Mouse (Mus musculus): ENCODE measurements around the gene Blzf1. TPM values are rescaled to one million over a fixed set of nuclear protein-coding genes. Genes with fewer than 3 reads are reported as not detected.

Blzf1 gene
- polyA plus RNA-seq, 1 experiment from 2014 or later, result 50.5 TPM

GRCm38 (mm10) chr1:164327764-164328163 is 20.5 kb upstream of the Blzf1 start:
- H3K4me2 ChIP-seq (replicated peaks; ENCODE audit: low read depth), result no peak overlapping the region
- H3K4me1 ChIP-seq (replicated peaks; ENCODE audit: control insufficient read depth, insufficient read depth), result 0 out of 2 replicates have a peak, but pooled peaks cover 4% of the 10 kb centered on the region
- WGBS, result 34% methylated on average over 7 of the region's 7 CpGs
- H3K27me3 ChIP-seq (ENCODE audit: control insufficient read depth, insufficient read depth, low read length), result no peaks in the 10 kb centered on the region
- peak overlapping the region; percentile 31; the same call in 1 of the 2 replicates for H3K27ac ChIP-seq (replicated peaks)
- TF ChIP-seq EP300 (optimal IDR thresholded peaks at IDR 0.05) (no peak), CTCF (IDR thresholded peaks at IDR 0.05; ENCODE audit: low read depth) (no peak)
- no peak overlapping the region for H3K9ac ChIP-seq (ENCODE audit: low read length)
- H3K9me3 ChIP-seq (ENCODE audit: control insufficient read depth, low read length), result no peaks in the 10 kb centered on the region
- DNase-seq (ENCODE audit: low spot score), result no peak
- H3K4me3 ChIP-seq (ENCODE audit: low read depth, low read length), result no peak overlapping the region
- peak; percentile 59 for ATAC-seq (ENCODE audit: low FRiP score, low TSS enrichment)
- no peaks in the 10 kb centered on the region for H3K36me3 ChIP-seq (ENCODE audit: control insufficient read depth, insufficient read depth, low read length)

- ATAC-seq (ENCODE audit: low FRiP score, low TSS enrichment), result no peak
- H3K27me3 ChIP-seq (ENCODE audit: control insufficient read depth, insufficient read depth, low read length), result no peaks in the 10 kb centered on the region
Observed at GRCm38 (mm10) chr1:164326600-164327155, 19.4 kb upstream of the Blzf1 start.

GRCm38 (mm10) chr1:164324878-164325277 is 17.6 kb upstream of the Blzf1 start:
- H3K9ac ChIP-seq (ENCODE audit: low read length), result no peak overlapping the region
- H3K36me3 ChIP-seq (ENCODE audit: control insufficient read depth, insufficient read depth, low read length), result no peaks in the 10 kb centered on the region
- TF ChIP-seq CTCF (IDR thresholded peaks at IDR 0.05; ENCODE audit: low read depth) (no peak), EP300 (optimal IDR thresholded peaks at IDR 0.05) (no peak)
- ATAC-seq (ENCODE audit: low FRiP score, low TSS enrichment) (no peak), DNase-seq (ENCODE audit: low spot score) (no peak)
- H3K4me3 ChIP-seq (ENCODE audit: low read depth, low read length), result no peak overlapping the region
- no peaks in the 10 kb centered on the region for H3K9me3 ChIP-seq (ENCODE audit: control insufficient read depth, low read length)
- no peak overlapping the region for H3K27ac ChIP-seq (replicated peaks)
- 56% methylated on average over 2 of the region's 2 CpGs for WGBS
- 0 out of 2 replicates have a peak, but pooled peaks cover 4% of the 10 kb centered on the region for H3K4me1 ChIP-seq (replicated peaks; ENCODE audit: control insufficient read depth, insufficient read depth)
- H3K27me3 ChIP-seq (ENCODE audit: control insufficient read depth, insufficient read depth, low read length), result no peaks in the 10 kb centered on the region
- no peak overlapping the region for H3K4me2 ChIP-seq (replicated peaks; ENCODE audit: low read depth)

More at GRCm38 (mm10) chr1:164326600-164327155, 19.4 kb upstream of the Blzf1 start:
- Histone ChIP-seq H3K4me3 (ENCODE audit: low read depth, low read length) (no peak overlapping the region), H3K27ac (replicated peaks) (no peak overlapping the region), H3K4me1 (replicated peaks; ENCODE audit: control insufficient read depth, insufficient read depth) (0 out of 2 replicates have a peak, but pooled peaks cover 4% of the 10 kb centered on the region), H3K4me2 (replicated peaks; ENCODE audit: low read depth) (no peak overlapping the region), H3K9ac (ENCODE audit: low read length) (no peak overlapping the region), H3K9me3 (ENCODE audit: control insufficient read depth, low read length) (no peaks in the 10 kb centered on the region), H3K36me3 (ENCODE audit: control insufficient read depth, insufficient read depth, low read length) (no peaks in the 10 kb centered on the region)
- TF ChIP-seq EP300 (optimal IDR thresholded peaks at IDR 0.05), result no peak
- TF ChIP-seq CTCF (IDR thresholded peaks at IDR 0.05; ENCODE audit: low read depth), result no peak
- 46% methylated on average over 6 of the region's 6 CpGs for WGBS
- DNase-seq (ENCODE audit: low spot score), result no peak

GRCm38 (mm10) chr1:164324221-164324620 is 16.9 kb upstream of the Blzf1 start:
- 73% methylated on average over 4 of the region's 4 CpGs for WGBS
- H3K9ac ChIP-seq (ENCODE audit: low read length), result no peak overlapping the region
- ATAC-seq (ENCODE audit: low FRiP score, low TSS enrichment) (no peak), DNase-seq (ENCODE audit: low spot score) (no peak)
- no peaks in the 10 kb centered on the region for H3K27me3 ChIP-seq (ENCODE audit: control insufficient read depth, insufficient read depth, low read length)
- TF ChIP-seq EP300 (optimal IDR thresholded peaks at IDR 0.05) (no peak), CTCF (IDR thresholded peaks at IDR 0.05; ENCODE audit: low read depth) (no peak)
- no peak overlapping the region for H3K4me3 ChIP-seq (ENCODE audit: low read depth, low read length)
- H3K4me2 ChIP-seq (replicated peaks; ENCODE audit: low read depth), result no peak overlapping the region
- H3K27ac ChIP-seq (replicated peaks), result no peak overlapping the region
- H3K4me1 ChIP-seq (replicated peaks; ENCODE audit: control insufficient read depth, insufficient read depth), result peaks cover 7% of the 10 kb centered on the region; the same call in 1 of the 2 replicates
- H3K9me3 ChIP-seq (ENCODE audit: control insufficient read depth, low read length), result no peaks in the 10 kb centered on the region
- no peaks in the 10 kb centered on the region for H3K36me3 ChIP-seq (ENCODE audit: control insufficient read depth, insufficient read depth, low read length)

GRCm38 (mm10) chr1:164322987-164323650 is 15.8 kb upstream of the Blzf1 start:
- no peak overlapping the region for H3K4me2 ChIP-seq (replicated peaks; ENCODE audit: low read depth)
- no peak for ATAC-seq (ENCODE audit: low FRiP score, low TSS enrichment)
- DNase-seq (ENCODE audit: low spot score), result no peak
- no peaks in the 10 kb centered on the region for H3K9me3 ChIP-seq (ENCODE audit: control insufficient read depth, low read length)
- 55% methylated on average over 8 of the region's 8 CpGs for WGBS
- no peak overlapping the region for H3K27ac ChIP-seq (replicated peaks)
- H3K36me3 ChIP-seq (ENCODE audit: control insufficient read depth, insufficient read depth, low read length), result no peaks in the 10 kb centered on the region
- TF ChIP-seq CTCF (IDR thresholded peaks at IDR 0.05; ENCODE audit: low read depth) (no peak), EP300 (optimal IDR thresholded peaks at IDR 0.05) (no peak)
- peaks cover 5% of the 10 kb centered on the region; the same call in 1 of the 2 replicates for H3K4me1 ChIP-seq (replicated peaks; ENCODE audit: control insufficient read depth, insufficient read depth)
- H3K27me3 ChIP-seq (ENCODE audit: control insufficient read depth, insufficient read depth, low read length), result no peaks in the 10 kb centered on the region
- H3K4me3 ChIP-seq (ENCODE audit: low read depth, low read length), result no peak overlapping the region
- no peak overlapping the region for H3K9ac ChIP-seq (ENCODE audit: low read length)

GRCm38 (mm10) chr1:164321408-164321807 is 14.1 kb upstream of the Blzf1 start:
- Histone ChIP-seq H3K4me2 (replicated peaks; ENCODE audit: low read depth) (no peak overlapping the region), H3K36me3 (ENCODE audit: control insufficient read depth, insufficient read depth, low read length) (no peaks in the 10 kb centered on the region), H3K9me3 (ENCODE audit: control insufficient read depth, low read length) (no peaks in the 10 kb centered on the region), H3K4me1 (replicated peaks; ENCODE audit: control insufficient read depth, insufficient read depth) (peaks cover 3% of the 10 kb centered on the region; the same call in 1 of the 2 replicates), H3K9ac (ENCODE audit: low read length) (no peak overlapping the region), H3K27ac (replicated peaks) (peak overlapping the region; percentile 65; the same call in 1 of the 2 replicates), H3K4me3 (ENCODE audit: low read depth, low read length) (no peak overlapping the region), H3K27me3 (ENCODE audit: control insufficient read depth, insufficient read depth, low read length) (no peaks in the 10 kb centered on the region)
- peak; percentile 51 for DNase-seq (ENCODE audit: low spot score)
- TF ChIP-seq CTCF (IDR thresholded peaks at IDR 0.05; ENCODE audit: low read depth), result no peak
- TF ChIP-seq EP300 (optimal IDR thresholded peaks at IDR 0.05), result no peak
- 51% methylated on average over 10 of the region's 10 CpGs for WGBS
- ATAC-seq (ENCODE audit: low FRiP score, low TSS enrichment), result peak; percentile 72

Data from stomach, postnatal 0 days (tissue).